Mouse (Mus musculus) urinary bladder, adult 2 months (tissue): ENCODE results near the gene Ttc25. TPM values are rescaled to one million over a fixed set of nuclear protein-coding genes. Genes with fewer than 3 reads are reported as not detected.
"Not testable (repeated sequence)": the region's sequence is repeated elsewhere in the genome, so short reads cannot be mapped to it uniquely, and the experiment has no call there.

Experiments
- DNase-seq: peaks from one replicate; pipeline ENCODE4 v3.0.0; 2022; ENCODE audit warnings: low spot score
- polyA plus RNA-seq: library from polyadenylated mRNA; depleted of rRNA; stranded (reverse); fragments of >200 nt; gene quantifications from 2 replicates; pipeline ENCODE4 v1.2.3, GENCODE M21; 2012

Gene Ttc25
- polyA plus RNA-seq, 1 experiment: 0.26 TPM

- no peak for DNase-seq
Observed at GRCm38 (mm10) chr11:100570430-100571201, 25.2 kb downstream of the Ttc25 start.

GRCm38 (mm10) chr11:100571202-100571567 is 25.8 kb downstream of the Ttc25 start:
- DNase-seq: no peak

DNA sequence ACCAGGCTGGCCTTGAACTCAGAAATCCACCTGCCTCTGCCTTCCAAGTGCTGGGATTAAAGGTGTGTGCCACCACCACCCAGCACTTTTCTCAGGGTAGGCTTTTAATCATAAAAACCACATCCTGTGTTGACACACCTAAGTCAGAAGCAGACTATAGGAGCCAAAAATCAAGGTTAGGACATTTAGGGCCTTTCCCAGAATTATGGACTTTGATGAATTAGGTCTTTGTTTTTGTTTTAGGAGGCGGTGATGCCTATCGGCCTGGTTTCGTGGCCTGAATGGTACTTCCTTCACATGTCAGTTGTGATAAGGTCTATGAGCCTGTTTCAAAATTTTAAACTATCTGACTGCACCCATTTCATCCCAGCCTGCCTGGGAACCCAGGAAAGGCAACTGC is 28.8 kb downstream of the Ttc25 start:
- no peak for DNase-seq

DNA sequence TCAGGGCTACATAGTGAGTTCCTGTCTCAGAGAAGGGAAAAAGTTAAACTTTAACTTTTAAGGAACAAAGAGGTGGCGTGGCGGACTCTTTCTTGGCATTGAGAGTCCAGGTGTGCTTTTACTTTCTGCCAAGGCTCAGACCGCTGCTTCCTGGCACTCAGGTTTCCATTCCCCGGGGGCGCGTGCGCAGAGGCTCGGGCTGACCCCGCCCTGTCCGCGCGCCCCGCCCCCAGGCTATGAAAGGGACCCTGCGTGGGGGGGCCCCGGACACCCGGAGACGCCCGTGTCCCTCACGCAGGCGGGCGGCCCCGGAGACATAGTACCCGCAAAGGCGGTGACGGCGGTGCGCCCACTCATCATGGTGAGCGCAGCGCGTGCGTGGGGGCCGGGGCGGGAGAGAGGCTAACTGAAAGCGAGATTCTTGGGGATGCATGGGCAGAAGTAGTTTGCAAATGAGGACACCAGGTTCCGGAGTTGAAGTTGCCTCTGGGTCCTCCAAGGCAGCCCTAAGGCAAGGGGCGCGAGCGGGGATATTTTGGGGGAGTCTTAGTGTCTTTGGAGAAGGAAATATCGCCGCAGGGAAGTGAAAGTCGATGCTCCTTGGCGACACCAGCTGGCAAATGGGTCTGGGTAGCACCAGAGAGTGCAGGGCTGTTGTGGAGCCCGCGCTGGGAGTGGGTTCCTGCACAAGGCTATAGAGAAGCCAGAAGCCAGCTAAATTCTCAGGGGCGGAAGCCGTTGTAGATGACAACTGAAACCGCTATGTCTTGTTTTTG is 29.5 kb downstream of the Ttc25 start, which contains the start of gene Cnp:
Gene Cnp, plus strand, starts transcription at position 197 of the 776 bp plus-strand sequence.
- peak; percentile 67 for DNase-seq

- no peak for DNase-seq
Observed at GRCm38 (mm10) chr11:100575484-100575855, 30.1 kb downstream of the Ttc25 start.

GRCm38 (mm10) chr11:100576256-100576655 is 30.8 kb downstream of the Ttc25 start:
- no peak for DNase-seq

- DNase-seq: no peak
Observed at GRCm38 (mm10) chr11:100577852-100578599, 32.6 kb downstream of the Ttc25 start.

DNA sequence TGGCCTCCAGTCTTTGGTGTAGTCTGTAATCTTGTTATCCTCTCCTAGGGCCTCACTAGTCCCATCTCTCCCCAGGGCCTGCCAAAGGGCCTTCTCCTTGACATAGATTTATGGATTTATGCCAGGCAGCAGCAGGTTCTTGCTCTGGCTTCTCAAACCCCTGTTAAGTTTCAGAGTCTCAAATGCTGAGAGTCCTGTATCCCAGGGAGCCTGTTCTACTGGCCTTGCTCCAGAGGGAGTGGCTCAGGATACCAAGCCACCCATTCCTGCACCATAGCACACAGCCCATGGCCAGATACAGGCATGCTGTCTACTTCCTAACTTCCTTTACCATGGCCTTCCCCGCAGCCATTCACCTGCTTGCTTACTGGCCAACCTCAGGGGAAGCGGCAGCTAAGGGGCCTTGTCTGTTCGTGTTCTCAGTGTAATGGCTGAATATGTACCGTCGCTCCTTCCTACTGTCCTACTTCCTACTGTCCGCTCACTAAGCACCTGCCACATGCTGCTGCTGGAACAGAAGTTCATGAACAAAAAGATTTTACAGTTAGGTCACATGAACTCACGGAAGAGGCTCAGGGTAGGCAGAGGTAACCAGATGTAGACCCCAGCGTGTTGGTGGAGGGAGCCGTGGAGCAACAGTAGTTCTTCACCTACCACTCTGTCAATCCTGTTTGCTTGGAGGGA is 33.9 kb downstream of the Ttc25 start:
- no peak for DNase-seq

GRCm38 (mm10) chr11:100580275-100580674 is 34.9 kb downstream of the Ttc25 start:
- DNase-seq: no peak

DNA sequence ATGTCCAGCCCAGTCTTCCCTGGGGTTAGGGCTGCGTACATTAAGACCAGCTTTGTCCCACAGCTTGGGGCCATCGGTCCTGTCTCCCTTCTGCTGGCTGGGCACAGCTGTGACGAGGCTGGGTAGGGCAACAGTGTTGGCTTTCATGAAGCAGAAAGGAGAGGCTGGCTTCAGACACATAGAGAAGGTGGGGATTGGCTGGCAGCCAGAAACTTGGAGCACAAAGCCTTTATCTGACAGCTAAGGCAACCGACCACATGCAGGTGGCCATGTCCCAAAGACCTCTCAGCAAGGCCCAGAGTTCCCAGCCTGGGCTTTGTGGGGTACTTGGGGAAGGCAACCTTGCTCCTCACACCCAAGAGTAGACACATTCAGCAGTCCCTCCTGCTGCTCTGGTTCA is 36.3 kb downstream of the Ttc25 start:
- DNase-seq: no peak

DNA sequence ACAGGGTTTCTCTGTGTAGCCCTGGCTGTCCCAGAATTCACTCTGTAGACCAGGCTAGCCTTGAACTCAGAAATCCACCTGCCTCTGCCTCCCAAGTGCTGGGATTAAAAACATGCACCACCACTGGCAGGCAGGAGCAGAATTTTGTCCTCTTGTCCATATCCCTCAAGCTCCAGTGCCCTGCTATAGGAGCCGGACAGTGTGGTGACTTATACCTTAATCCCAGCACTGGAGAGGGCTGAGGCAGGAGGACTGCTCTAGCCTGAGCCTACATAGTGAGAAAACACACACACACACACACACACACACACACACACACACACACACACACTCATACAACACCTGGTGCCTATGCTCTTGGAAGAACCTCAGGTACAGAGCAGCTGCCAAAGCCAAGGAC is 37.0 kb downstream of the Ttc25 start:
- DNase-seq: not testable (repeated sequence)

DNA sequence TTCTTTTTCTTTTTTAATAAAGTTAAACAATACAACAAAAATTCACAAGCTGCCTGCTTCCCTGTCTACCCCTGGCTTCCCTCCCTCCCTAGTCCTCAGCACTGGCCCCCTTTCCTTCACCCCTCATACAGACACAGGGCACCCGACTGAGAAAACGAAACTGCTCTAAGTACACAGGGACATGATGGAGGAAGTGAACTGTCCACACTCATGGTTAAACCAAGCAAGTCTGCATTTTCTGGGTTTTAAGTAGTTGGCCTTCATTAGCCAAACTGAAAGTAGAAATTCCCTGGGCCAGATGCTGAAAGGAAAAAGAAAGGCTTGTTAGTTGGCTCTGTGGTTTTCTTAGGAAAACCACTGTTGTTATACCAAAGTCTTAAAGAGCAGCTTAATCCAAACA is 37.4 kb downstream of the Ttc25 start:
- DNase-seq: no peak

DNA sequence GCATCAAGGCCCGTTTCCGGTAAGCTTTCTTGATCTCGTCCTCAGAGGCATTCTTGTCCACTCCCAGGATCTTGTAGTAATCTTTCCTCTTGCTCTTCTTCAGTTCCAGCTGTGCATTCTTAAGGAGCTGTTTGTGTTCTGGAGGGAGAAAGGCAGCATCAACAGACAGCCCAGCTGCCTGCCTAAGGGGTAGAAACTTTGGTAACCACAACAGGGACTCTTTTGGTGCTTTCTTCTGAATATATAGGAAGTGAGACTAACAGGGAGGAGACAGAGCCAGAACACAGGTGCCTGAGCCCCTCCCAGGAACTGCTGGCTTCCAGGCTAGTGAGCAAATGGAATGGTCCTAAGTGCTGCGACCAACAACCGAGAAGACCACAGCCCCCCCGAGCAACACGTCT is 39.2 kb downstream of the Ttc25 start:
- no peak for DNase-seq

GRCm38 (mm10) chr11:100585148-100585547 is 39.7 kb downstream of the Ttc25 start:
- DNase-seq: no peak

DNA sequence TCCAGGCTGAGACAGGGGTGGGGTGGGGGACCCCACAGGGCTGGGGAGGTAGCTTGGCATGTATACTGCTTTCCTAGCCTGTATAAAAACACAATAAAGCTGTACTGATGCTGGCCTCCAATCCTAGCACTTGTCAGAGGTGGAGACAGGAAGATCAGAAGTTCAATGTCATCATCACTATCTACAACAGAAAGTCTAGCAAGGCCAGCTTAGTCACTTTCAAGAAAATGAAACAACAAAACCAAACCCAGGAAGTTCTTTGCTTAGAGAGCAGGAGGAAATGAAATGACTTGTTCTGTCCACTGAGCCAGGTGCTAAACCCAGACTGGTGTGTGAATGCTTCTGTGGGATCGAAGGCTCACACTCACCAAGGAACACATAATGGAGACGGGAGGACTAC is 43.1 kb downstream of the Ttc25 start:
- no peak for DNase-seq

DNA sequence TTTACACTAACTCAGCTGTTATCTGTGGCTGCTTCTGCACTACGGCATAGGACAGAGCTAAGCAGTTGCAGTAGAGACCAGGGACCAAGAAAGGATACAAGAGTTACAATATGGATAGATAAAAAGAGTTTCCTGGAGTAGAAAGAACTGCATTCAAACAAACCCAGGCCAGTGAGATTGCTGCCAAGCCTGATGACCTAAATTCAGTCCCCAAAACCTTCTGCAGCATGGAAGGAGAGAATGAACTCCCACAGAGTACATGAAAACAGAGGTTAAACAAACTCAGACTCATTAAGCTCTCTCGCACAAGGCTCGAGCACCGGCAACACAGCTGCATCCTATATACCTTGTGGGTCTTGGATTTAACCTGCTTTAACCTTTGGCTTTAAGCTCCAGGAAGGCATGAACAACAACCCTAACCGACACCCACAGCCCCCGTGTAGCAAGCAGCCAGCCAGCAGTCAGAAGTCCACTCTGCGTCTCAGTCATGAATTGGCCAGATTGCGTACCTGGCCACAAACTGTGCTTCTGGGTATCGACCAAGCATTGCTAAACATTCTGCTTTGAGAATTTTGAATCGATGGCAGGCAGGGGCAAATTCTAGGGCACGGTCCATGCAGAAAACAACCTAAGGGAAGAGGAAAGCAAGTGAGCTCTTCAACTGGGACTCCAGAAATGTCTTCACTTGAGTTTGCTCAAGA is 47.1 kb downstream of the Ttc25 start:
- DNase-seq: no peak

DNA sequence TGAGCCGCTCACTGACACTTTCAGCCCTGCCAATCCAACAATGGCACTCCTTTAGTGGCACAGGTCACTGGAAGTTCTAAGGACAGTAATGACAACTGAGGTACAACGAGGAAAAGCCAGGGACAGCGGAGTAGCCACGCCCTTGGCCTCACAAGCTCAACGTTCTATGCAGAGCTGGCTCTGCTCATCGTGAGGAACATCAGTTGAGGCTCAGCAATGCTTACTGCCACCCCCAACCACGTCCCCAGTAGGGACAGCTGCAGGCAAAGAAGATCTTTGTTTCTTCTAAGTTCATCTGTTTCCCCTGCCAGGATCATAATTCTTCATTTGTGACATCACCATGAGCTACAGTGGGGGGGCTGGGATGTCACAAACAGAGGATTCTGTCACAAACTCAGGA is 49.2 kb downstream of the Ttc25 start:
- DNase-seq: no peak

DNA sequence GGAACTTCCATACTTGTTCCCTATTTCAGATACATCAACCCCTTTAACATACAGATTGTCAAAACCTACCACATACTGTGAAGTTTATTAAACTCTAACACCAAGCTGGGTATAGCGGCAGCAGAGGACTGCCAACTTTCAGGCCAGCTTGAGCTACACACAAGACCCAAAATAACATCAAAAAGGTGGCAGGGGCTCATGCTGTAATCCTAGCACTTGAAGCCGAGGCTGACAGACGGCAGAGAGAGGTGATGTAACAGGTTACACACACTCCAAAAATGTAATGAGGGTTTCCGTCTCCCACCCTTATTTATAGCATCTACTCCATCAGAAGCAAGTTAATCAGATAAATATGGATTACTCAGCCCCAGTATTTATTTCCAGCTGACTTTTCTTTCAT is 50.1 kb downstream of the Ttc25 start:
- no peak for DNase-seq

DNA sequence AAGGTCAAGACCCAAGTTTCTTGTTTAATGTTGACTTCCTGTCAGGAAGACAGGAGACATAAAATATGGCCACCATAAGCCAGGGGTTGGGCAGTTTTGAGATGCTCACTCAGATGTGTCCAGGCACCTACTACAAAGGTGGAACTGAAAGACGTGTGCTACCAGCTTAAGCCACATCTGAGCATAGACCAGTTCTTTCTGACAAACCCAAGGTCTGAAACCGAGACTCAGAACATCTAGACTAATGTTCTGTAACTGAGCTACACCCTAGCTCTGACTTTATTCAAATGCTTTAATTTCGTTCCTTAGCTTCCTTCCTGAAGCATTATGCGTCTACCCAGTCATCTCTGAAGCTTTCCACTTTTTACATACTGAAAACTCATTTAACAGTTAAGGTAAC is 52.7 kb downstream of the Ttc25 start:
- no peak for DNase-seq

DNA sequence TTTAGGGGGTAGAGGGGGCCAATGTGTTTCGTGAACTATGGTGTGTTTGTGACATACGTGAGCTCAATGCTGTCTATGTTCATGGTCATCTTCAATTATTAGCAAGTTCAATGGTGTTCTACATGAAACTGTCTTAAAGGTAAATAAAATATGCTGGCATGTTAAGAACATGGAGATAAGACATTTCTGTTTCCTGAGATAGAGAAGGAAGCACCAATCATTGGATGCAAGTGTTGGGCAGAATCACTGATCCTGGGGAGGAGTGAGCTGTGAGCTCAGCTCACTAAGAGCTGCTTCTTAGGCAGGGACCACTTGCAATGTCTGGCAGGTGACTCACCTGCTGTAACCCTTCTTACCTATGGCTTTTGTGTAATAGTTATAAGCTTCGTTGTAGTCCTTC is 56.0 kb downstream of the Ttc25 start:
- DNase-seq: no peak

- no peak for DNase-seq
Observed at GRCm38 (mm10) chr11:100603155-100603554, 57.7 kb downstream of the Ttc25 start.
